Mouse (Mus musculus): ENCODE results near the gene Rcor3. TPM values are rescaled to one million over a fixed set of nuclear protein-coding genes. Genes with fewer than 3 reads are reported as not detected.

The Rcor3 gene
- polyA plus RNA-seq, 1 experiment from 2014 or later = 9.0 TPM

GRCm38 (mm10) chr1:192092879-192093660, 44.8 kb downstream of the Rcor3 start:
- peak; percentile 70 for ATAC-seq (ENCODE audit: low read depth)
- 28% methylated on average over 16 of the region's 16 CpGs for WGBS (ENCODE audit: insufficient replicate concordance)
- H3K27ac ChIP-seq = peak overlapping the region; percentile 70; the same call in 1 of the 2 replicates

GRCm38 (mm10) chr1:192091806-192092772, 45.8 kb downstream of the Rcor3 start, which contains the start of gene Traf5:
Traf5 (minus strand) TSS chr1:192092559.
- H3K4me1 ChIP-seq (replicated peaks) = peaks cover 31% of the 10 kb centered on the region
- peak within 1 kb of the TSS; percentile 78 for H3K4me3 ChIP-seq (replicated peaks)
- ATAC-seq (ENCODE audit: low read depth) (peak; percentile 96), DNase-seq (peak; percentile 97)
- peak within 1 kb of the TSS; percentile 97 for H3K4me2 ChIP-seq
- WGBS (ENCODE audit: insufficient replicate concordance) = under 1% methylated on average over 63 of the region's 63 CpGs
- no peaks in the 10 kb centered on the region for H3K36me3 ChIP-seq
- H3K9me3 ChIP-seq (replicated peaks) = no peaks in the 10 kb centered on the region
- H3K27me3 ChIP-seq = no peaks in the 10 kb centered on the region
- H3K9ac ChIP-seq = peak within 1 kb of the TSS; percentile 90
- H3K27ac ChIP-seq = peak within 1 kb of the TSS; percentile 89

More at GRCm38 (mm10) chr1:192092879-192093660, 44.8 kb downstream of the Rcor3 start:
- H3K27me3 ChIP-seq = no peaks in the 10 kb centered on the region
- peak; percentile 72 for DNase-seq
- peak overlapping the region; percentile 97 for H3K4me2 ChIP-seq
- peaks cover 3% of the 10 kb centered on the region; the same call in 1 of the 2 replicates for H3K36me3 ChIP-seq
- peaks cover 31% of the 10 kb centered on the region for H3K4me1 ChIP-seq (replicated peaks)
- H3K9me3 ChIP-seq (replicated peaks) = no peaks in the 10 kb centered on the region
- peak overlapping the region; percentile 90 for H3K9ac ChIP-seq
- H3K4me3 ChIP-seq (replicated peaks) = peak overlapping the region; percentile 78

DNA sequence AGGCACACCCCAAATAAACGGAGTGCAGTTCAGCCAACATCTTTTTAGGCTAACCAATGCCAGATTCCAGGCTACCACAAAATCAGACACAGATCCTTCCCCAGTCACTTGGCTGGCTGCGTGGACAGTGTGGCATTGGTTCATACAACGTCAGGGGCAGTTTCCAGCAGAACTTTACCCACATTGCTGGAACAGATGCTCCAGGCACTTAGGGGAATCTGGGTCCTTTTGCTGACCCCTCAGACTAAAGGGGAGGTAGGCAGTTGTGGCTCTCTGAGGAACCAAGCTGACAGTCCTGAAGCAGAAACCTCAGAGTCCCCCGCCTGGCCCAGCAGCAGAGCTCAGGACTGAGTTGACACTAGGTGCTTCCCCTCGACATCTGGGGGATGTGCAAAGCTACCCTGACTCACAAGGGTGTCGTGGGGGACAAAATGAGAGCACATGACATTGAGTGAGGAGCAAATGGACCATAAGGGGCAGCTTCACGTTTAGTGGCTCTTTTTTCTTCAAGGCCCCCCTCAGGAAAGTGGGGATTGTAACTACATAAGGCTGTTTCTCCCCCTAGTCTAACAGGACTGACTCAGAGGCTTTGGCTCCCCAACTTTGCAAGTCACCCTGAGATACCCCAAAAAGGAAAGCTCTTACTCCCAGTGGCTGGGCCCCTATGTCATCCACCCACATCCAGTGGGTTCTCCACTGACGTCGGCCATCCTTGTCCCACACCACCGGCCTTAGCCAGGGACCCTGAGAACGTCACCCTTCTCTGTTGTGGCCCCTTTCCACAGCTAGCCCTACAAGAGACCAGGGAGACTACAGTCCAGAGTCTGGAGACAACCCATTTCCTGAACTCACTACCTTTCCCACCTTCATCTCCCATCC, 46.9 kb downstream of the Rcor3 start:
- peak overlapping the region; percentile 97 for H3K4me2 ChIP-seq
- H3K9me3 ChIP-seq (replicated peaks) = no peaks in the 10 kb centered on the region
- WGBS (ENCODE audit: insufficient replicate concordance) = 61% methylated on average over 11 of the region's 11 CpGs
- peak overlapping the region; percentile 90 for H3K9ac ChIP-seq
- peaks cover 31% of the 10 kb centered on the region for H3K4me1 ChIP-seq (replicated peaks)
- H3K27me3 ChIP-seq = no peaks in the 10 kb centered on the region
- H3K4me3 ChIP-seq (replicated peaks) = peak overlapping the region; percentile 78
- no peaks in the 10 kb centered on the region for H3K36me3 ChIP-seq
- DNase-seq = no peak
- H3K27ac ChIP-seq = 0 out of 2 replicates have a peak overlapping the region, but pooled peaks have one; percentile 39
- ATAC-seq (ENCODE audit: low read depth) = no peak

DNA sequence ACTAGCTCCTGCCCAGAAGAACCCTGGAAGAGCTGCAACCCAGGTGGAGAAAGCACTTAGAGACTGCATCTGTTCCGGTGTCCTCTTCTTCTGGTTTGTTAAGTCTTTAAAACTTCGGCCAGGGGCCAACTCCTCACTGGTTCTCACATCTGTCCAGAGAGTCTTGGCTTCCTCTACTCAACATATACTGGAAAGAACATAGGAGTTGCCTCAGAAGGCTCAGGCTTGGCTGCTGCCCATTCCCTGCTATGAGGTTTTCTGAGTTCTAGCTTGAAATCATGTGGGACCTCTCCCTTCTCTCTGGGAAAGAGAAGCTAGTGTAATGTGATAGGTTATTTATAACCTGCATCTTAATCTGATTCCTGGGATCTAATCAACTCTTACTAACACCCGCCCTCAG, 47.6 kb downstream of the Rcor3 start:
- WGBS (ENCODE audit: insufficient replicate concordance) = 58% methylated on average over 3 of the region's 3 CpGs
- no peaks in the 10 kb centered on the region for H3K27me3 ChIP-seq
- DNase-seq (no peak), ATAC-seq (ENCODE audit: low read depth) (no peak)
- H3K9me3 ChIP-seq (replicated peaks) = no peaks in the 10 kb centered on the region
- no peak overlapping the region for H3K27ac ChIP-seq
- peak overlapping the region; percentile 90; the same call in 1 of the 2 replicates for H3K9ac ChIP-seq
- H3K4me1 ChIP-seq (replicated peaks) = peaks cover 31% of the 10 kb centered on the region
- H3K4me2 ChIP-seq = peak overlapping the region; percentile 97
- no peaks in the 10 kb centered on the region for H3K36me3 ChIP-seq
- H3K4me3 ChIP-seq (replicated peaks) = peak overlapping the region; percentile 78; the same call in 1 of the 2 replicates

- 66% methylated on average over 9 of the region's 9 CpGs for WGBS (ENCODE audit: insufficient replicate concordance)
- Histone ChIP-seq H3K9me3 (replicated peaks) (no peaks in the 10 kb centered on the region), H3K9ac (peak overlapping the region; percentile 90; the same call in 1 of the 2 replicates), H3K4me3 (replicated peaks) (no peak overlapping the region), H3K27me3 (no peaks in the 10 kb centered on the region), H3K4me1 (replicated peaks) (peaks cover 31% of the 10 kb centered on the region), H3K27ac (no peak overlapping the region), H3K4me2 (0 out of 2 replicates have a peak overlapping the region, but pooled peaks have one; percentile 97), H3K36me3 (no peaks in the 10 kb centered on the region)
- ATAC-seq (ENCODE audit: low read depth) = no peak
- DNase-seq = no peak
Measured at GRCm38 (mm10) chr1:192089208-192090166, 48.4 kb downstream of the Rcor3 start.

- H3K36me3 ChIP-seq = no peaks in the 10 kb centered on the region
- no peak overlapping the region for H3K4me2 ChIP-seq
- no peaks in the 10 kb centered on the region for H3K9me3 ChIP-seq (replicated peaks)
- H3K9ac ChIP-seq = no peak overlapping the region
- H3K4me1 ChIP-seq (replicated peaks) = peaks cover 28% of the 10 kb centered on the region
- DNase-seq (no peak), ATAC-seq (ENCODE audit: low read depth) (no peak)
- no peak overlapping the region for H3K27ac ChIP-seq
- no peaks in the 10 kb centered on the region for H3K27me3 ChIP-seq
- 81% methylated on average over 4 of the region's 4 CpGs for WGBS (ENCODE audit: insufficient replicate concordance)
- H3K4me3 ChIP-seq (replicated peaks) = no peak overlapping the region
Measured at GRCm38 (mm10) chr1:192088011-192088410, 49.9 kb downstream of the Rcor3 start.

DNA sequence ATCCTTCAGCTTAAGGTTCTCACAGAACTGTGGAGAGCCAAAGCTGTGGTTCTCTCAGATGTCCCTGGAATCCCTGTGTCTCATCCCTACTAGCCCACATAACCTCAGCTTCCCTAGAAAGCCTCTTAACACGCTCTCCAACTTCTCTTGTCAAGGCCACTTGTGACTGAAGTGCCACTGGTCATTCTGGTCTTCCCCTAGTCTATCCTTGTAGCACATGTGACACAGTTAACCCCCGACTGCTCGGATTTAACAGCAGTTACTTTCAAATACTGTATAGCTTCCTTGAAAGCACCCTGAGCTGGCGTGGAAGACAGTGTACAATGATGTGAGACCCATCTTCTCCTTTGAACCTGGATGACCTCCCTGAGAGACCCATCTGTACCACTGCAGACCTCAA, 50.8 kb downstream of the Rcor3 start:
- ATAC-seq (ENCODE audit: low read depth) = no peak
- H3K27ac ChIP-seq = no peak overlapping the region
- 57% methylated on average over 4 of the region's 4 CpGs for WGBS (ENCODE audit: insufficient replicate concordance)

GRCm38 (mm10) chr1:192086279-192087037, 51.4 kb downstream of the Rcor3 start:
- no peak overlapping the region for H3K27ac ChIP-seq
- no peak overlapping the region for H3K9ac ChIP-seq
- DNase-seq (no peak), ATAC-seq (ENCODE audit: low read depth) (no peak)
- WGBS (ENCODE audit: insufficient replicate concordance) = 73% methylated on average over 12 of the region's 12 CpGs
- H3K4me2 ChIP-seq = no peak overlapping the region
- H3K36me3 ChIP-seq = peaks cover 12% of the 10 kb centered on the region
- H3K4me1 ChIP-seq (replicated peaks) = peaks cover 19% of the 10 kb centered on the region
- H3K4me3 ChIP-seq (replicated peaks) = no peak overlapping the region
- H3K27me3 ChIP-seq = no peaks in the 10 kb centered on the region
- H3K9me3 ChIP-seq (replicated peaks) = peaks cover 8% of the 10 kb centered on the region

More for the DNA sequence above, 50.8 kb downstream of the Rcor3 start:
- DNase-seq = no peak
- Histone ChIP-seq H3K4me2 (no peak overlapping the region), H3K9ac (no peak overlapping the region), H3K36me3 (peaks cover 5% of the 10 kb centered on the region), H3K4me1 (replicated peaks) (peaks cover 25% of the 10 kb centered on the region), H3K9me3 (replicated peaks) (peaks cover 2% of the 10 kb centered on the region; the same call in 1 of the 2 replicates), H3K27me3 (no peaks in the 10 kb centered on the region), H3K4me3 (replicated peaks) (no peak overlapping the region)

DNA sequence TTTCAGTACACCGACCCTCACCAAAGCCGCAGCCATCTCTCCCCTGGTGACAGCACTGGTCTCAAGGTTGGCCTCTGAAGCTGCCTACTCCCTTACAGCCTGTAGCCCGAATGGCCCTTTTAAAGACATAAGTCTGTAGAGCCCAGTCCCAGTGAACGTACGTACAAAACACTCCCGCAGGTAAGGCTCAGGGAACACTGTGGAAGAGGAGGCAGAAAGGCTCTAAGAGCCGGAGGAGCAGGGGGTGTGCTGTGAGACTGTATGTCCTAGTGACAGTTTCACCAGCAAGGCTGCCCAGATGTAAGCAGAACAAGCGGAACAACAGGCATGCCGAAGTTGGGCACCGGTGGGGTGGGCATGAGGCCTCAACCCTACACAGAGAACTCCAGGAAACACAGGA, 52.6 kb downstream of the Rcor3 start:
- 85% methylated on average over 10 of the region's 10 CpGs for WGBS (ENCODE audit: insufficient replicate concordance)
- ATAC-seq (ENCODE audit: low read depth) = no peak
- DNase-seq = no peak
- peaks cover 6% of the 10 kb centered on the region for H3K4me1 ChIP-seq (replicated peaks)
- no peak overlapping the region for H3K4me3 ChIP-seq (replicated peaks)
- peaks cover 22% of the 10 kb centered on the region for H3K36me3 ChIP-seq
- no peak overlapping the region for H3K27ac ChIP-seq
- H3K9me3 ChIP-seq (replicated peaks) = peaks cover 17% of the 10 kb centered on the region
- H3K9ac ChIP-seq = no peak overlapping the region
- H3K4me2 ChIP-seq = no peak overlapping the region
- no peaks in the 10 kb centered on the region for H3K27me3 ChIP-seq

Data from liver, embryonic 13.5 days (tissue).